8 mouse cellular contexts compared by ENCODE assay signal in the genomic region with DNA sequence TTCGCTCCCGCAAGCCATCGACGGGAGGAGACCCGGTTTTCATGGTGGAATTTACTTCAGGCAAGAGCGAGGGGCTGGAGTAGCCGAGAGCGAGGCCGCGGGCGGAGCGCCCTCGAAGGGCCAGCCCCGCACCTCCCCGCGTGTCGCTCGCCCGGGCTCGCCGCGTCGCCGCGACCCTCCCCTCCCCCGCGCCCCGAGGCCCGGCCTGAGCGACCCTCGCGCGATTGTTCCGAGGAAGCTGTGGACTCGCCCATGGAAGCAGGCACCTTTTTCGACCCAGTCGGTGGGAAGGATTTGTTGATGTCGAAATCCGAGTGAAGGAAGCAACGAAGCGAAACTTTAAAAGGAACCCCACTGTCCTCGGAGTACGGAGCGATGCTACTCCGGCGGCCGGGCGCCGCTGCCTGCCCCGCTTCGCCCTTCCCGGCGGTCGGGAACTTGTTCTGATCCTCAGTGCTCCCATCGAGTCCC. TPM values are rescaled to one million over a fixed set of nuclear protein-coding genes. Genes with fewer than 3 reads are reported as not detected.
A peak's percentile ranks its signal among the peaks of the same experiment; 100 is the strongest.
DNase-seq lines count a peak whose midpoint lies in the region; ATAC-seq and TF ChIP-seq lines count a peak whose summit lies in the region.

No protein-coding gene starts in this region.

- no peak for TF ChIP-seq CTCF in testis, adult 2 months (IDR thresholded peaks at IDR 0.05; ENCODE audit: control insufficient read depth, insufficient read depth, insufficient replicate concordance, low read depth, low read length)

- H3K9ac ChIP-seq in hindbrain, embryonic 13.5 days: peak overlapping the region; percentile 97
- H3K9ac ChIP-seq in midbrain, embryonic 12.5 days (replicated peaks): peak overlapping the region; percentile 91

- no peaks in the 10 kb centered on the region for H3K27me3 ChIP-seq in hindbrain, embryonic 13.5 days
- no peaks in the 10 kb centered on the region for H3K27me3 ChIP-seq in midbrain, embryonic 12.5 days
- no peaks in the 10 kb centered on the region for H3K27me3 ChIP-seq in testis, adult 2 months (ENCODE audit: control insufficient read depth, insufficient read depth, low read length)

- peaks cover 22% of the 10 kb centered on the region for H3K4me1 ChIP-seq in hindbrain, embryonic 13.5 days (replicated peaks)
- peaks cover 21% of the 10 kb centered on the region for H3K4me1 ChIP-seq in midbrain, embryonic 12.5 days
- peaks cover 6% of the 10 kb centered on the region for H3K4me1 ChIP-seq in testis, adult 2 months (ENCODE audit: control insufficient read depth, insufficient read depth, low read length)

- peak overlapping the region; percentile 99 for H3K27ac ChIP-seq in hindbrain, embryonic 13.5 days
- peak overlapping the region; percentile 99 for H3K27ac ChIP-seq in midbrain, embryonic 12.5 days (replicated peaks)
- peak overlapping the region; percentile 89 for H3K27ac ChIP-seq in testis, adult 2 months (ENCODE audit: control insufficient read depth, insufficient read depth, low read depth, low read length)

- peak; percentile 17 for ATAC-seq in frontal cortex, adult (ENCODE audit: low TSS enrichment)
- ATAC-seq in hindbrain, embryonic 13.5 days (ENCODE audit: low FRiP score): peak; percentile 74
- peak; percentile 67 for ATAC-seq in midbrain, embryonic 12.5 days (ENCODE audit: low FRiP score, low read depth)

- peak overlapping the region; percentile 99 for H3K4me3 ChIP-seq in hindbrain, embryonic 13.5 days
- peak overlapping the region; percentile 85 for H3K4me3 ChIP-seq in midbrain, embryonic 12.5 days
- peak overlapping the region; percentile 89 for H3K4me3 ChIP-seq in testis, adult 2 months (ENCODE audit: control insufficient read depth, low read depth, low read length)

- H3K9me3 ChIP-seq in hindbrain, embryonic 13.5 days: no peaks in the 10 kb centered on the region
- no peaks in the 10 kb centered on the region for H3K9me3 ChIP-seq in midbrain, embryonic 12.5 days

- H3K4me2 ChIP-seq in hindbrain, embryonic 13.5 days: peak overlapping the region; percentile 82
- H3K4me2 ChIP-seq in midbrain, embryonic 12.5 days (replicated peaks): peak overlapping the region; percentile 70

- 0 out of 2 replicates have a peak, but pooled peaks have one; percentile 21 for TF ChIP-seq POLR2A in testis, adult 2 months (IDR thresholded peaks at IDR 0.05; ENCODE audit: control insufficient read depth, low read depth, low read length)

- peak; percentile 60 to 63 for DNase-seq in lung, adult 18-20 months
- DNase-seq in lung, postnatal 4 days: no peak
- DNase-seq in c-Kit-negative CD71-positive TER-119-positive erythroid progenitor cells, embryonic 14.5 days (ENCODE audit: low read depth, low spot score): peak; percentile 11
- peak; percentile 39 to 50 for DNase-seq in left cerebral cortex, postnatal 25 days (ENCODE audit: low spot score in 2 of 2)

- H3K36me3 ChIP-seq in hindbrain, embryonic 13.5 days: no peaks in the 10 kb centered on the region
- H3K36me3 ChIP-seq in midbrain, embryonic 12.5 days: peaks cover 3% of the 10 kb centered on the region; the same call in 1 of the 2 replicates
- no peaks in the 10 kb centered on the region for H3K36me3 ChIP-seq in testis, adult 2 months (ENCODE audit: control insufficient read depth, insufficient read depth, low read length)

- WGBS in hindbrain, embryonic 13.5 days: under 1% methylated on average over 54 of the region's 55 CpGs
- WGBS in midbrain, embryonic 12.5 days: under 1% methylated on average over 47 of the region's 55 CpGs

- intact Hi-C loops in left cerebral cortex, postnatal 25 days (cut with DNase I): loop anchor here (5.0 to 10.0 kb wide), 2 partner anchors 63 to 111 kb away; no protein-coding TSS in a partner anchor

RNA-seq across cellular contexts. Expression of a gene that starts 0.6 kb away (rescaled TPM):
- polyA plus RNA-seq in hindbrain, embryonic 13.5 days (2015; fragmentation: Nextera tagmentation; extraction: Ambion mirVana): 11.7 and 12.1 TPM in 2 replicates
- total RNA-seq in left cerebral cortex, postnatal 25 days (2021): 100 to 1,000 TPM in 1 of 2 experiments, 10 to 100 TPM in 1; 96.2 to 101 TPM
- 12.3 and 12.8 TPM in 2 replicates for polyA plus RNA-seq in midbrain, embryonic 12.5 days (2016; fragmentation: Nextera tagmentation; extraction: Ambion mirVana)
- polyA plus RNA-seq in testis, adult 2 months (2012; rRNA removed): 1.3 and 1.8 TPM in 2 replicates

Comparison
In these comparisons a context has a peak if more than half of its experiments do, and no peak if none do; other contexts are left out.
1. DNase-seq: peak in lung, adult 18-20 months (2 of 2), c-Kit-negative CD71-positive TER-119-positive erythroid progenitor cells, embryonic 14.5 days (single experiment) and left cerebral cortex, postnatal 25 days (2 of 2); none in lung, postnatal 4 days (0 of 2).
2. ATAC-seq: peak in every context shown above with its lines; median percentile 74 in hindbrain, embryonic 13.5 days; 67 in midbrain, embryonic 12.5 days; 17 in frontal cortex, adult.
3. Peak in every context shown above with its lines, with median percentiles within 50 percentile points of each other: H3K27ac ChIP-seq and H3K4me3 ChIP-seq.